Mouse (Mus musculus): ENCODE data around the gene Tex2. TPM values are rescaled to one million over a fixed set of nuclear protein-coding genes. Genes with fewer than 3 reads are reported as not detected.

Tex2 gene
- polyA plus RNA-seq, 1 experiment = 9.2 TPM

GRCm38 (mm10) chr11:106598339-106598738 lies 14.9 kb downstream of the Tex2 start:
- no peak overlapping the region for H3K4me3 ChIP-seq (replicated peaks; ENCODE audit: control insufficient read depth, low read depth, low read length)
- H3K4me1 ChIP-seq (ENCODE audit: control insufficient read depth, insufficient read depth, low read length) = no peaks in the 10 kb centered on the region; the same call in 1 of the 2 replicates
- H3K27ac ChIP-seq (ENCODE audit: control insufficient read depth, insufficient read depth, low read depth, low read length, poor library complexity) = no peak overlapping the region
- TF ChIP-seq CTCF (IDR thresholded peaks at IDR 0.05; ENCODE audit: control insufficient read depth, insufficient read depth, low read length) (no peak), POLR2A (IDR thresholded peaks at IDR 0.05; ENCODE audit: borderline replicate concordance, control insufficient read depth, low read depth, low read length) (no peak)
- 9% methylated on average over 6 of the region's 6 CpGs for WGBS

- 59% methylated on average over 10 of the region's 10 CpGs for WGBS
- no peak overlapping the region for H3K27ac ChIP-seq (ENCODE audit: control insufficient read depth, insufficient read depth, low read depth, low read length, poor library complexity)
- H3K4me1 ChIP-seq (ENCODE audit: control insufficient read depth, insufficient read depth, low read length) = no peaks in the 10 kb centered on the region; the same call in 1 of the 2 replicates
- no peak for TF ChIP-seq POLR2A (IDR thresholded peaks at IDR 0.05; ENCODE audit: borderline replicate concordance, control insufficient read depth, low read depth, low read length)
- no peak for TF ChIP-seq CTCF (IDR thresholded peaks at IDR 0.05; ENCODE audit: control insufficient read depth, insufficient read depth, low read length)
- H3K4me3 ChIP-seq (replicated peaks; ENCODE audit: control insufficient read depth, low read depth, low read length) = no peak overlapping the region
These were observed 15.4 kb downstream of the Tex2 start for GRCm38 (mm10) chr11:106597737-106598330.

GRCm38 (mm10) chr11:106591183-106591582 lies 22.0 kb downstream of the Tex2 start:
- TF ChIP-seq POLR2A (IDR thresholded peaks at IDR 0.05; ENCODE audit: borderline replicate concordance, control insufficient read depth, low read depth, low read length) (no peak), CTCF (IDR thresholded peaks at IDR 0.05; ENCODE audit: control insufficient read depth, insufficient read depth, low read length) (no peak)
- no peak overlapping the region for H3K27ac ChIP-seq (ENCODE audit: control insufficient read depth, insufficient read depth, low read depth, low read length, poor library complexity)
- H3K4me1 ChIP-seq (ENCODE audit: control insufficient read depth, insufficient read depth, low read length) = no peaks in the 10 kb centered on the region
- WGBS = 90% methylated on average over 11 of the region's 11 CpGs
- no peak overlapping the region for H3K4me3 ChIP-seq (replicated peaks; ENCODE audit: control insufficient read depth, low read depth, low read length)

- no peak overlapping the region for H3K4me3 ChIP-seq (replicated peaks; ENCODE audit: control insufficient read depth, low read depth, low read length)
- WGBS = 89% methylated on average over 5 of the region's 5 CpGs
- no peak overlapping the region for H3K27ac ChIP-seq (ENCODE audit: control insufficient read depth, insufficient read depth, low read depth, low read length, poor library complexity)
- TF ChIP-seq CTCF (IDR thresholded peaks at IDR 0.05; ENCODE audit: control insufficient read depth, insufficient read depth, low read length) (no peak), POLR2A (IDR thresholded peaks at IDR 0.05; ENCODE audit: borderline replicate concordance, control insufficient read depth, low read depth, low read length) (no peak)
- H3K4me1 ChIP-seq (ENCODE audit: control insufficient read depth, insufficient read depth, low read length) = no peaks in the 10 kb centered on the region
These were observed 23.1 kb downstream of the Tex2 start for GRCm38 (mm10) chr11:106590143-106590542.

- TF ChIP-seq POLR2A (IDR thresholded peaks at IDR 0.05; ENCODE audit: borderline replicate concordance, control insufficient read depth, low read depth, low read length) = no peak
- no peak for TF ChIP-seq CTCF (IDR thresholded peaks at IDR 0.05; ENCODE audit: control insufficient read depth, insufficient read depth, low read length)
- Histone ChIP-seq H3K27ac (ENCODE audit: control insufficient read depth, insufficient read depth, low read depth, low read length, poor library complexity) (no peak overlapping the region), H3K4me3 (replicated peaks; ENCODE audit: control insufficient read depth, low read depth, low read length) (no peak overlapping the region), H3K4me1 (ENCODE audit: control insufficient read depth, insufficient read depth, low read length) (0 out of 2 replicates have a peak, but pooled peaks cover 2% of the 10 kb centered on the region)
- WGBS = 45% methylated on average over 8 of the region's 8 CpGs
These were observed 24.4 kb downstream of the Tex2 start for GRCm38 (mm10) chr11:106588781-106589180.

- no peak for TF ChIP-seq POLR2A (IDR thresholded peaks at IDR 0.05; ENCODE audit: borderline replicate concordance, control insufficient read depth, low read depth, low read length)
- no peak for TF ChIP-seq CTCF (IDR thresholded peaks at IDR 0.05; ENCODE audit: control insufficient read depth, insufficient read depth, low read length)
- 74% methylated on average over 10 of the region's 10 CpGs for WGBS
- Histone ChIP-seq H3K27ac (ENCODE audit: control insufficient read depth, insufficient read depth, low read depth, low read length, poor library complexity) (no peak overlapping the region), H3K4me3 (replicated peaks; ENCODE audit: control insufficient read depth, low read depth, low read length) (no peak overlapping the region), H3K4me1 (ENCODE audit: control insufficient read depth, insufficient read depth, low read length) (0 out of 2 replicates have a peak, but pooled peaks cover 2% of the 10 kb centered on the region)
These were observed 25.3 kb downstream of the Tex2 start for GRCm38 (mm10) chr11:106587786-106588519.

- Histone ChIP-seq H3K4me1 (ENCODE audit: control insufficient read depth, insufficient read depth, low read length) (0 out of 2 replicates have a peak, but pooled peaks cover 2% of the 10 kb centered on the region), H3K4me3 (replicated peaks; ENCODE audit: control insufficient read depth, low read depth, low read length) (no peak overlapping the region), H3K27ac (ENCODE audit: control insufficient read depth, insufficient read depth, low read depth, low read length, poor library complexity) (no peak overlapping the region)
- WGBS = 85% methylated on average over 1 of the region's 1 CpGs
- TF ChIP-seq CTCF (IDR thresholded peaks at IDR 0.05; ENCODE audit: control insufficient read depth, insufficient read depth, low read length) = no peak
- no peak for TF ChIP-seq POLR2A (IDR thresholded peaks at IDR 0.05; ENCODE audit: borderline replicate concordance, control insufficient read depth, low read depth, low read length)
These were observed 29.4 kb downstream of the Tex2 start for GRCm38 (mm10) chr11:106583801-106584200.

- Histone ChIP-seq H3K4me1 (ENCODE audit: control insufficient read depth, insufficient read depth, low read length) (0 out of 2 replicates have a peak, but pooled peaks cover 2% of the 10 kb centered on the region), H3K4me3 (replicated peaks; ENCODE audit: control insufficient read depth, low read depth, low read length) (no peak overlapping the region), H3K27ac (ENCODE audit: control insufficient read depth, insufficient read depth, low read depth, low read length, poor library complexity) (no peak overlapping the region)
- WGBS = 83% methylated on average over 10 of the region's 10 CpGs
- no peak for TF ChIP-seq CTCF (IDR thresholded peaks at IDR 0.05; ENCODE audit: control insufficient read depth, insufficient read depth, low read length)
- no peak for TF ChIP-seq POLR2A (IDR thresholded peaks at IDR 0.05; ENCODE audit: borderline replicate concordance, control insufficient read depth, low read depth, low read length)
These were observed 31.9 kb downstream of the Tex2 start for GRCm38 (mm10) chr11:106581357-106581756.

Measured in bone marrow, adult 2 months (tissue).